Mouse (Mus musculus) midbrain, embryonic 11.5 days (tissue): Measurements from ENCODE around the gene Lgals4. TPM values are rescaled to one million over a fixed set of nuclear protein-coding genes. Genes with fewer than 3 reads are reported as not detected.
"Not testable (repeated sequence)": the region's sequence is repeated elsewhere in the genome, so short reads cannot be mapped to it uniquely, and the experiment has no call there.

ENCODE experiments used
- ATAC-seq: fragments of 200-750 bp; cut with Nextera tagmentation; 2 replicates; pipeline ENCODE4 v1.8.0; 2017; ENCODE audit warnings: moderate TSS enrichment, moderate library complexity; ENCODE audit not compliant: low FRiP score
- DNase-seq: peaks from one replicate; pipeline ENCODE4 v3.0.0; 2015; ENCODE audit warnings: low spot score; ENCODE audit errors: missing footprints
- H3K27ac ChIP-seq: fragments of 300-500 bp; sonication (generic); 2 replicates; pipeline ENCODE4 v1.5.1; 2014; ENCODE audit warnings: low read depth, low read length
- H3K27me3 ChIP-seq: fragments of 300-500 bp; sonication (generic); 2 replicates; pipeline ENCODE4 v1.6.1; 2014; ENCODE audit warnings: mild to moderate bottlenecking, low read length, moderate library complexity, mixed read lengths; ENCODE audit not compliant: control insufficient read depth, insufficient read depth
- H3K36me3 ChIP-seq: fragments of 300-500 bp; sonication (generic); 2 replicates; pipeline ENCODE4 v1.6.1; 2014; ENCODE audit warnings: mild to moderate bottlenecking, low read length, moderate library complexity, mixed read lengths; ENCODE audit not compliant: control insufficient read depth, insufficient read depth
- H3K4me1 ChIP-seq: fragments of 300-500 bp; sonication (generic); 2 replicates; pipeline ENCODE4 v1.6.1; 2014; ENCODE audit warnings: low read length; ENCODE audit not compliant: control insufficient read depth, insufficient read depth
- H3K4me2 ChIP-seq: fragments of 300-500 bp; sonication (generic); 2 replicates; pipeline ENCODE4 v1.6.1; 2014; ENCODE audit warnings: mild to moderate bottlenecking, moderate library complexity
- H3K4me3 ChIP-seq: fragments of 300-500 bp; sonication (generic); 2 replicates; pipeline ENCODE4 v1.5.1; 2014; ENCODE audit warnings: low read depth, low read length
- H3K9ac ChIP-seq: fragments of 300-500 bp; sonication (generic); 2 replicates; pipeline ENCODE4 v1.6.1; 2014; ENCODE audit warnings: low read length
- H3K9me3 ChIP-seq: fragments of 300-500 bp; sonication (generic); 2 replicates; pipeline ENCODE4 v1.6.1; 2016; ENCODE audit warnings: low read length; ENCODE audit not compliant: control insufficient read depth
- WGBS: fragments of 180-500 bp; shearing (Covaris S2); extraction: QIAGEN DNeasy Blood & Tissue Kit; methylation state at CpG from one replicate; pipeline ENCODE4 v1.1.7; 2014; 5-methylcytosine and 5-hydroxymethylcytosine counted together
- polyA plus RNA-seq: library from polyadenylated mRNA; unstranded; fragments of >200 nt; fragmentation: Nextera tagmentation; extraction: Ambion mirVana; gene quantifications from 2 replicates; pipeline ENCODE4 v1.2.1, GENCODE M21; 2014

Lgals4 gene
- polyA plus RNA-seq, 1 experiment from 2014 or later = 1.7 TPM

GRCm38 (mm10) chr7:28865481-28866300, 32.0 kb downstream of the Lgals4 start:
- peaks cover 2% of the 10 kb centered on the region; the same call in 1 of the 2 replicates for H3K4me1 ChIP-seq
- peak; percentile 92 for DNase-seq
- no peak overlapping the region for H3K9ac ChIP-seq
- peak overlapping the region; percentile 34 for H3K4me2 ChIP-seq
- ATAC-seq = peak; percentile 66
- H3K27me3 ChIP-seq = no peaks in the 10 kb centered on the region
- no peaks in the 10 kb centered on the region for H3K36me3 ChIP-seq
- peak overlapping the region; percentile 9; the same call in 1 of the 2 replicates for H3K4me3 ChIP-seq
- WGBS = 50% methylated on average over 33 of the region's 33 CpGs
- peaks cover 4% of the 10 kb centered on the region; the same call in 1 of the 2 replicates for H3K9me3 ChIP-seq
- no peak overlapping the region for H3K27ac ChIP-seq

- Histone ChIP-seq H3K36me3 (no peaks in the 10 kb centered on the region), H3K9ac (no peak overlapping the region), H3K4me3 (no peak overlapping the region), H3K27ac (no peak overlapping the region), H3K27me3 (no peaks in the 10 kb centered on the region), H3K4me2 (no peak overlapping the region), H3K9me3 (no peaks in the 10 kb centered on the region), H3K4me1 (peaks cover 2% of the 10 kb centered on the region; the same call in 1 of the 2 replicates)
- ATAC-seq = no peak
- no peak for DNase-seq
- WGBS = 91% methylated on average over 28 of the region's 28 CpGs
These were observed 33.3 kb downstream of the Lgals4 start for GRCm38 (mm10) chr7:28866769-28867507.

GRCm38 (mm10) chr7:28867508-28868340, 34.1 kb downstream of the Lgals4 start:
- H3K27me3 ChIP-seq, H3K4me1 ChIP-seq, H3K9me3 ChIP-seq, H3K9ac ChIP-seq, H3K27ac ChIP-seq, H3K36me3 ChIP-seq, H3K4me2 ChIP-seq, H3K4me3 ChIP-seq: not testable (repeated sequence)
- WGBS = 30% methylated on average over 23 of the region's 23 CpGs
- ATAC-seq (peak; percentile 38; the same call in 1 of the 2 replicates), DNase-seq (peak; percentile 97)

GRCm38 (mm10) chr7:28870901-28871664, 37.4 kb downstream of the Lgals4 start:
- 91% methylated on average over 24 of the region's 24 CpGs for WGBS

GRCm38 (mm10) chr7:28874565-28874964, 40.9 kb downstream of the Lgals4 start:
- H3K27me3 ChIP-seq = no peaks in the 10 kb centered on the region
- H3K9ac ChIP-seq = no peak overlapping the region
- H3K36me3 ChIP-seq = no peaks in the 10 kb centered on the region
- DNase-seq (no peak), ATAC-seq (no peak)
- WGBS = 69% methylated on average over 2 of the region's 2 CpGs
- no peak overlapping the region for H3K4me2 ChIP-seq
- H3K27ac ChIP-seq = no peak overlapping the region
- H3K4me1 ChIP-seq = no peaks in the 10 kb centered on the region
- no peak overlapping the region for H3K4me3 ChIP-seq
- no peaks in the 10 kb centered on the region for H3K9me3 ChIP-seq

More at GRCm38 (mm10) chr7:28870901-28871664, 37.4 kb downstream of the Lgals4 start:
- 0 out of 2 replicates have a peak, but pooled peaks cover under 1% of the 10 kb centered on the region for H3K4me1 ChIP-seq
- H3K36me3 ChIP-seq = no peaks in the 10 kb centered on the region
- no peak overlapping the region for H3K4me3 ChIP-seq
- H3K27me3 ChIP-seq = no peaks in the 10 kb centered on the region
- no peak overlapping the region for H3K27ac ChIP-seq
- H3K9ac ChIP-seq = no peak overlapping the region
- H3K4me2 ChIP-seq = no peak overlapping the region
- ATAC-seq (no peak), DNase-seq (no peak)
- H3K9me3 ChIP-seq = no peaks in the 10 kb centered on the region

GRCm38 (mm10) chr7:28876099-28876498, 42.4 kb downstream of the Lgals4 start:
- Histone ChIP-seq H3K27me3 (no peaks in the 10 kb centered on the region), H3K36me3 (no peaks in the 10 kb centered on the region), H3K4me2 (no peak overlapping the region), H3K27ac (no peak overlapping the region), H3K9me3 (no peaks in the 10 kb centered on the region), H3K4me1 (no peaks in the 10 kb centered on the region), H3K9ac (no peak overlapping the region), H3K4me3 (no peak overlapping the region)
- 81% methylated on average over 4 of the region's 4 CpGs for WGBS
- DNase-seq (no peak), ATAC-seq (no peak)

GRCm38 (mm10) chr7:28877155-28877554, 43.5 kb downstream of the Lgals4 start:
- Histone ChIP-seq H3K27ac (no peak overlapping the region), H3K9ac (no peak overlapping the region), H3K4me1 (no peaks in the 10 kb centered on the region), H3K36me3 (no peaks in the 10 kb centered on the region), H3K9me3 (no peaks in the 10 kb centered on the region), H3K27me3 (no peaks in the 10 kb centered on the region), H3K4me2 (no peak overlapping the region), H3K4me3 (no peak overlapping the region)
- WGBS = 87% methylated on average over 7 of the region's 7 CpGs
- no peak for DNase-seq
- ATAC-seq = no peak

GRCm38 (mm10) chr7:28877856-28878255, 44.2 kb downstream of the Lgals4 start:
- H3K9ac ChIP-seq = no peak overlapping the region
- H3K9me3 ChIP-seq = no peaks in the 10 kb centered on the region
- H3K4me2 ChIP-seq = no peak overlapping the region
- no peak for ATAC-seq
- H3K36me3 ChIP-seq = no peaks in the 10 kb centered on the region
- no peaks in the 10 kb centered on the region for H3K27me3 ChIP-seq
- DNase-seq = no peak
- H3K4me3 ChIP-seq = no peak overlapping the region
- no peak overlapping the region for H3K27ac ChIP-seq
- WGBS = 83% methylated on average over 4 of the region's 4 CpGs
- no peaks in the 10 kb centered on the region for H3K4me1 ChIP-seq
